8 mouse cellular contexts compared by ENCODE assay signal in genomic region chr13:52501686-52502085, GRCm38 (mm10). TPM values are rescaled to one million over a fixed set of nuclear protein-coding genes. Genes with fewer than 3 reads are reported as not detected.
DNase-seq lines count a peak whose midpoint lies in the region; ATAC-seq and TF ChIP-seq lines count a peak whose summit lies in the region.

No protein-coding gene starts in this region.

- WGBS in lung, embryonic 14.5 days: 53% methylated on average over 8 of the region's 8 CpGs
- WGBS in lung, adult 2 months: 45% methylated on average over 8 of the region's 8 CpGs
- WGBS in heart, embryonic 16.5 days: 21% methylated on average over 8 of the region's 8 CpGs

- H3K4me1 ChIP-seq in lung, embryonic 14.5 days (ENCODE audit: insufficient read depth): 0 out of 2 replicates have a peak, but pooled peaks cover 3% of the 10 kb centered on the region
- no peaks in the 10 kb centered on the region for H3K4me1 ChIP-seq in lung, adult 2 months (ENCODE audit: control insufficient read depth, insufficient read depth, low read length)
- peaks cover 12% of the 10 kb centered on the region for H3K4me1 ChIP-seq in heart, embryonic 16.5 days (ENCODE audit: control insufficient read depth, insufficient read depth, low read length)

- no peak for TF ChIP-seq CTCF in lung, embryonic 14.5 days (IDR thresholded peaks at IDR 0.05; ENCODE audit: low read depth)
- TF ChIP-seq CTCF in lung, adult 2 months (IDR thresholded peaks at IDR 0.05; ENCODE audit: insufficient read depth, low read length): no peak

- intact Hi-C loops in left cerebral cortex, postnatal 25 days (cut with DNase I): loop anchor here (5.0 kb wide), 1 partner anchor 54 kb away; no protein-coding TSS in a partner anchor

- H3K27ac ChIP-seq in lung, embryonic 14.5 days (ENCODE audit: low read depth): no peak overlapping the region
- peak overlapping the region; percentile 5; the same call in 1 of the 2 replicates for H3K27ac ChIP-seq in heart, embryonic 16.5 days (ENCODE audit: low read length)

- H3K4me2 ChIP-seq in lung, embryonic 14.5 days: no peak overlapping the region
- H3K4me2 ChIP-seq in heart, embryonic 16.5 days (ENCODE audit: low read depth, low read length): peak overlapping the region; percentile 37; the same call in 1 of the 2 replicates

- H3K9me3 ChIP-seq in lung, embryonic 14.5 days (ENCODE audit: low read depth, low read length): no peaks in the 10 kb centered on the region
- H3K9me3 ChIP-seq in heart, embryonic 16.5 days (replicated peaks; ENCODE audit: control insufficient read depth, low read length): no peaks in the 10 kb centered on the region

- DNase-seq in lung, embryonic 14.5 days: peak; percentile 79
- no peak for DNase-seq in lung, adult 2 months
- DNase-seq in cerebellum, postnatal 25 days: peak; percentile 89 to 93
- DNase-seq in left cerebral cortex, postnatal 25 days (ENCODE audit: low spot score in 2 of 2): peak; percentile 76 to 97
- peak; percentile 89 for DNase-seq in telencephalon, adult 2 months (ENCODE audit: low read depth, low spot score)
- DNase-seq in kidney, postnatal 36 days: no peak

- H3K4me3 ChIP-seq in lung, embryonic 14.5 days (ENCODE audit: low read depth, low read length): no peak overlapping the region
- H3K4me3 ChIP-seq in lung, adult 2 months (replicated peaks; ENCODE audit: extremely low read depth, low read depth, low read length): no peak overlapping the region
- H3K4me3 ChIP-seq in heart, embryonic 16.5 days (ENCODE audit: low read length): no peak overlapping the region

- H3K27me3 ChIP-seq in lung, embryonic 14.5 days (ENCODE audit: insufficient read depth, low read length): no peaks in the 10 kb centered on the region
- H3K27me3 ChIP-seq in heart, embryonic 16.5 days (ENCODE audit: control insufficient read depth, insufficient read depth, low read length): no peaks in the 10 kb centered on the region

- no peak for ATAC-seq in lung, embryonic 14.5 days (ENCODE audit: insufficient read depth)
- peak; percentile 67 for ATAC-seq in heart, embryonic 16.5 days (replicated peaks; ENCODE audit: extremely low read depth, insufficient read depth, low FRiP score)
- no peak for ATAC-seq in megakaryocyte progenitor cell, adult 5-6 weeks (replicated peaks; ENCODE audit: poor library complexity)

- H3K9ac ChIP-seq in lung, embryonic 14.5 days: no peak overlapping the region
- no peak overlapping the region for H3K9ac ChIP-seq in heart, embryonic 16.5 days (ENCODE audit: low read length)

- no peak for TF ChIP-seq POLR2A in lung, adult 2 months (IDR thresholded peaks at IDR 0.05; ENCODE audit: borderline replicate concordance, extremely low read depth, low read depth, low read length)

- no peaks in the 10 kb centered on the region for H3K36me3 ChIP-seq in lung, embryonic 14.5 days (ENCODE audit: insufficient read depth)
- H3K36me3 ChIP-seq in heart, embryonic 16.5 days (ENCODE audit: control insufficient read depth, insufficient read depth): no peaks in the 10 kb centered on the region

RNA-seq across cellular contexts. Expression of gene Diras2, which starts 29.4 kb away (rescaled TPM):
- polyA plus RNA-seq in lung, embryonic 14.5 days (2014; fragmentation: Nextera tagmentation; extraction: Ambion mirVana): 0.14 and 0.20 TPM in 2 replicates
- polyA plus RNA-seq in lung, adult 2 months (2012; rRNA removed): 4.0 and 4.3 TPM in 2 replicates
- polyA plus RNA-seq in heart, embryonic 16.5 days (2015; fragmentation: Nextera tagmentation; extraction: Ambion mirVana): 0.62 and 1.2 TPM in 2 replicates
- 100 to 1,000 TPM; 169 to 177 TPM for total RNA-seq in left cerebral cortex, postnatal 25 days (2021)
- total RNA-seq in megakaryocyte progenitor cell, adult 5-6 weeks (2015): 1.5 and 2.4 TPM in 2 replicates
- total RNA-seq in megakaryocyte progenitor cell, adult 5-6 weeks (2017): 1.00 and 1.8 TPM in 2 replicates

Comparison
In these comparisons a context has a peak if more than half of its experiments do, and no peak if none do; other contexts are left out.
1. DNase-seq: peak in lung, embryonic 14.5 days (single experiment), cerebellum, postnatal 25 days (2 of 2), left cerebral cortex, postnatal 25 days (2 of 2) and telencephalon, adult 2 months (single experiment); none in lung, adult 2 months (single experiment) and kidney, postnatal 36 days (0 of 2).